Mouse (Mus musculus): Measurements from ENCODE around the gene Rbsn. TPM values are rescaled to one million over a fixed set of nuclear protein-coding genes. Genes with fewer than 3 reads are reported as not detected.

The Rbsn gene
- polyA plus RNA-seq, 1 experiment from 2014 or later = 7.6 TPM

GRCm38 (mm10) chr6:92214055-92214772 is 511 bp downstream of the Rbsn start:
- Histone ChIP-seq H3K9me3 (ENCODE audit: control insufficient read depth) (no peaks in the 10 kb centered on the region), H3K4me2 (replicated peaks; ENCODE audit: low read depth) (peak overlapping the region; percentile 91), H3K27ac (ENCODE audit: low read depth, low read length) (peak overlapping the region; percentile 41), H3K4me3 (ENCODE audit: low read depth, low read length) (peak overlapping the region; percentile 87), H3K9ac (ENCODE audit: low read depth, low read length) (peak overlapping the region; percentile 82), H3K27me3 (replicated peaks; ENCODE audit: control insufficient read depth, insufficient read depth, low read length) (no peaks in the 10 kb centered on the region), H3K4me1 (replicated peaks; ENCODE audit: control insufficient read depth, insufficient read depth, low read length) (peaks cover 3% of the 10 kb centered on the region; the same call in 1 of the 2 replicates), H3K36me3 (ENCODE audit: control insufficient read depth, insufficient read depth) (peaks cover 11% of the 10 kb centered on the region)
- no peak for TF ChIP-seq CTCF (IDR thresholded peaks at IDR 0.05; ENCODE audit: low read depth)
- under 1% methylated on average over 48 of the region's 48 CpGs for WGBS
- peak; percentile 44 for ATAC-seq

- WGBS = 91% methylated on average over 8 of the region's 8 CpGs
- no peak for ATAC-seq
These were observed 15.3 kb downstream of the Rbsn start for GRCm38 (mm10) chr6:92199414-92199813.

GRCm38 (mm10) chr6:92184178-92184577 is 30.5 kb downstream of the Rbsn start:
- WGBS = 5% methylated on average over 10 of the region's 10 CpGs
- TF ChIP-seq CTCF (IDR thresholded peaks at IDR 0.05; ENCODE audit: low read depth) = peak; percentile 48
- Histone ChIP-seq H3K27me3 (replicated peaks; ENCODE audit: control insufficient read depth, insufficient read depth, low read length) (no peaks in the 10 kb centered on the region), H3K9me3 (ENCODE audit: control insufficient read depth) (no peaks in the 10 kb centered on the region), H3K4me2 (replicated peaks; ENCODE audit: low read depth) (peak overlapping the region; percentile 88), H3K27ac (ENCODE audit: low read depth, low read length) (no peak overlapping the region), H3K4me3 (ENCODE audit: low read depth, low read length) (peak overlapping the region; percentile 76), H3K9ac (ENCODE audit: low read depth, low read length) (peak overlapping the region; percentile 65), H3K36me3 (ENCODE audit: control insufficient read depth, insufficient read depth) (peaks cover 15% of the 10 kb centered on the region), H3K4me1 (replicated peaks; ENCODE audit: control insufficient read depth, insufficient read depth, low read length) (0 out of 2 replicates have a peak, but pooled peaks cover 5% of the 10 kb centered on the region)
- ATAC-seq = peak; percentile 25; the same call in 1 of the 2 replicates

More at GRCm38 (mm10) chr6:92199414-92199813, 15.3 kb downstream of the Rbsn start:
- no peak overlapping the region for H3K9ac ChIP-seq (ENCODE audit: low read depth, low read length)
- no peaks in the 10 kb centered on the region for H3K27me3 ChIP-seq (replicated peaks; ENCODE audit: control insufficient read depth, insufficient read depth, low read length)
- no peak overlapping the region for H3K4me3 ChIP-seq (ENCODE audit: low read depth, low read length)
- H3K4me1 ChIP-seq (replicated peaks; ENCODE audit: control insufficient read depth, insufficient read depth, low read length) = no peaks in the 10 kb centered on the region
- no peaks in the 10 kb centered on the region for H3K9me3 ChIP-seq (ENCODE audit: control insufficient read depth)
- H3K4me2 ChIP-seq (replicated peaks; ENCODE audit: low read depth) = no peak overlapping the region
- no peak for TF ChIP-seq CTCF (IDR thresholded peaks at IDR 0.05; ENCODE audit: low read depth)
- 0 out of 2 replicates have a peak overlapping the region, but pooled peaks have one; percentile 16 for H3K27ac ChIP-seq (ENCODE audit: low read depth, low read length)
- H3K36me3 ChIP-seq (ENCODE audit: control insufficient read depth, insufficient read depth) = peaks cover 64% of the 10 kb centered on the region

DNA sequence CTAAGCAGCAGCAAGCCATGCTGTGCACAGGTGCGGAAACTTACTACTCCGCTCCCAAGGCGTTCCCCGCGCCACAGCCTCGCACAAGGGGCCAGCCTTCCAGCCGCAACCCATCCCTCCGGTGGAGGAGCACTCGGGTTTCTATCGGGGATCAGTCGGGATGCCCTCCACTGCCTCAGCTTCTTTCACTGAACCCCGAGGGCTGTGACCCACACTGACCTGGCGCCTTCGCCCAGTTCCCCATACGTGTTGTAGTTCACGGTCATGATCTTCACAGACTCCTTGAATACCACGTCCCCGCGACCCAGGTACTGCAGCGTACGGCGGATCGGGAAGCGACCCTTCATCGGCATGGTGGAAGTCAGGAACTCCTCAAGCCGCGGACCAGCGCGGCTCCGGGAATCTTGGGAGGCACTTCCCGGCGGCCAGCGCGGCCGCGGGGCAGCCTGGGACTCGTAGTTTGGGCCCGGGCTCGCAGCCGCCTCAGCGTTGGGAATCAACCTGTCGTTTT is 31.0 kb downstream of the Rbsn start, which contains the start of gene Mrps25:
TSS of gene Mrps25 (minus strand) at position 413 of the 511 bp plus-strand sequence.
- H3K4me1 ChIP-seq (replicated peaks; ENCODE audit: control insufficient read depth, insufficient read depth, low read length) = 0 out of 2 replicates have a peak, but pooled peaks cover 5% of the 10 kb centered on the region
- TF ChIP-seq CTCF (IDR thresholded peaks at IDR 0.05; ENCODE audit: low read depth) = no peak
- H3K27me3 ChIP-seq (replicated peaks; ENCODE audit: control insufficient read depth, insufficient read depth, low read length) = no peaks in the 10 kb centered on the region
- peak within 1 kb of the TSS; percentile 76 for H3K4me3 ChIP-seq (ENCODE audit: low read depth, low read length)
- H3K27ac ChIP-seq (ENCODE audit: low read depth, low read length) = no peak within 1 kb of the TSS
- H3K36me3 ChIP-seq (ENCODE audit: control insufficient read depth, insufficient read depth) = peaks cover 14% of the 10 kb centered on the region; the same call in 1 of the 2 replicates
- no peaks in the 10 kb centered on the region for H3K9me3 ChIP-seq (ENCODE audit: control insufficient read depth)
- ATAC-seq = peak; percentile 85
- WGBS = under 1% methylated on average over 42 of the region's 42 CpGs
- H3K4me2 ChIP-seq (replicated peaks; ENCODE audit: low read depth) = peak within 1 kb of the TSS; percentile 88
- peak within 1 kb of the TSS; percentile 65 for H3K9ac ChIP-seq (ENCODE audit: low read depth, low read length)

DNA sequence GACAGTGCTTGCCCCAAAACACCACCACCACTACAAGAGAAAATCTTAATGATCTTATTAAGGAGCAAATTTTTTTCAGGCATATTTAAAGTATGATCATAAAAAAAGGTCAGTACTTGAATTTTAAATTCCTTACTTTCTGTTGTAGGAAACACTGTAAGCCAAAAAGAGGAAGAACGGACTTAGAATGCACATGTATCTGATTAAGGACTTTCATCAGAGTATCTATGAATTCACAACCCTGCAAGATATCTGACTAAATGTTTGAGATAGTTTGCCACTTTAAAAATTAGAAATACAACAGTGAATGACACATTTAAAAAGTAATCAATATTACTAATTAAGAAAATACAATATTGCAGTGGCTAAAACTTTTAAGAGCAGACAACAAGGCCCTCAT is 38.3 kb downstream of the Rbsn start:
- WGBS = 82% methylated on average over 1 of the region's 1 CpGs
- H3K4me2 ChIP-seq (replicated peaks; ENCODE audit: low read depth) = no peak overlapping the region
- no peaks in the 10 kb centered on the region for H3K9me3 ChIP-seq (ENCODE audit: control insufficient read depth)
- no peak overlapping the region for H3K4me3 ChIP-seq (ENCODE audit: low read depth, low read length)
- no peak overlapping the region for H3K9ac ChIP-seq (ENCODE audit: low read depth, low read length)
- TF ChIP-seq CTCF (IDR thresholded peaks at IDR 0.05; ENCODE audit: low read depth) = no peak
- peaks cover 53% of the 10 kb centered on the region for H3K36me3 ChIP-seq (ENCODE audit: control insufficient read depth, insufficient read depth)
- no peaks in the 10 kb centered on the region for H3K4me1 ChIP-seq (replicated peaks; ENCODE audit: control insufficient read depth, insufficient read depth, low read length)
- ATAC-seq = no peak
- no peaks in the 10 kb centered on the region for H3K27me3 ChIP-seq (replicated peaks; ENCODE audit: control insufficient read depth, insufficient read depth, low read length)
- no peak overlapping the region for H3K27ac ChIP-seq (ENCODE audit: low read depth, low read length)

DNA sequence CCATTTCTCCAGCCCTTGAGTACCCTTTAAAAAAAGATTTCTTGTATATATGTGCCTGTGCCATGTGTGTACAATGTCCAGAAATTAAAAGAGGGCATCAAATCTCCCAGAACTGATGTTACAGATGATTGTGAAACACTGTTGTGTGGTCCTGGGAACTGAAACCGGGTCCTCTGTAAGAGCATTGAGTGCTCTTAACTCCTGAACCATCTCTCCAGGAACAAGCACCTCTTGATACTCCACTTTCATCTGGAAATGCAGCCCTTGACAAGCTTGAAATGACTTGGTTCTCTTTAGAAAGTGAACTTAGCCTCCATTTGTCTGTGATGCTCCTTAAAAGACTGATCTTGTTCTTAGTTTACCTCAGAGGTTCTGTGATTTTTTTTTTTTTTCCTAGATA is 52.0 kb downstream of the Rbsn start:
- Histone ChIP-seq H3K4me2 (replicated peaks; ENCODE audit: low read depth) (no peak overlapping the region), H3K4me1 (replicated peaks; ENCODE audit: control insufficient read depth, insufficient read depth, low read length) (no peaks in the 10 kb centered on the region), H3K9me3 (ENCODE audit: control insufficient read depth) (no peaks in the 10 kb centered on the region), H3K4me3 (ENCODE audit: low read depth, low read length) (no peak overlapping the region), H3K36me3 (ENCODE audit: control insufficient read depth, insufficient read depth) (peaks cover 88% of the 10 kb centered on the region), H3K27ac (ENCODE audit: low read depth, low read length) (no peak overlapping the region), H3K9ac (ENCODE audit: low read depth, low read length) (no peak overlapping the region), H3K27me3 (replicated peaks; ENCODE audit: control insufficient read depth, insufficient read depth, low read length) (no peaks in the 10 kb centered on the region)
- TF ChIP-seq CTCF (IDR thresholded peaks at IDR 0.05; ENCODE audit: low read depth) = no peak
- ATAC-seq = no peak
- 90% methylated on average over 1 of the region's 1 CpGs for WGBS
